Mouse (Mus musculus) intestine, embryonic 16.5 days (tissue): Measurements from ENCODE around the gene Gm49336. TPM values are rescaled to one million over a fixed set of nuclear protein-coding genes. Genes with fewer than 3 reads are reported as not detected.

Source experiments
- ATAC-seq: fragments of 200-750 bp; cut with Nextera tagmentation; 2 replicates; pipeline ENCODE4 v1.8.0; 2017; ENCODE audit warnings: moderate TSS enrichment, moderate library complexity
- H3K27ac ChIP-seq: fragments of 300-500 bp; sonication (generic); 2 replicates; pipeline ENCODE4 v1.5.1; 2014; ENCODE audit warnings: mild to moderate bottlenecking, low read length
- H3K27me3 ChIP-seq: fragments of 300-500 bp; sonication (generic); replicated peaks from 2 replicates; pipeline ENCODE4 v1.6.1; 2014; ENCODE audit warnings: low read length, control low read depth, mixed read lengths; ENCODE audit not compliant: control insufficient read depth, insufficient read depth
- H3K36me3 ChIP-seq: fragments of 300-500 bp; sonication (generic); 2 replicates; pipeline ENCODE4 v1.6.1; 2014; ENCODE audit warnings: low read length, control low read depth; ENCODE audit not compliant: control insufficient read depth, insufficient read depth
- H3K4me1 ChIP-seq: fragments of 300-500 bp; sonication (generic); 2 replicates; pipeline ENCODE4 v1.6.1; 2014; ENCODE audit warnings: low read length, control low read depth, mixed read lengths; ENCODE audit not compliant: control insufficient read depth, insufficient read depth
- H3K4me2 ChIP-seq: fragments of 300-500 bp; sonication (generic); 2 replicates; pipeline ENCODE4 v1.6.1; 2014; ENCODE audit warnings: low read depth, low read length, control low read depth
- H3K4me3 ChIP-seq: fragments of 300-500 bp; sonication (generic); 2 replicates; pipeline ENCODE4 v1.5.1; 2014; ENCODE audit warnings: mild to moderate bottlenecking, low read length
- H3K9ac ChIP-seq: fragments of 300-500 bp; sonication (generic); 2 replicates; pipeline ENCODE4 v1.6.1; 2014; ENCODE audit warnings: low read depth, low read length
- H3K9me3 ChIP-seq: fragments of 300-500 bp; sonication (generic); 2 replicates; pipeline ENCODE4 v1.6.1; 2016; ENCODE audit warnings: low read length, control low read depth; ENCODE audit not compliant: control insufficient read depth
- whole genome bisulfite sequencing: fragments of 180-500 bp; shearing (Covaris S2); extraction: QIAGEN DNeasy Blood & Tissue Kit; methylation state at CpG from one replicate; pipeline ENCODE4 v1.1.7; 2014; 5-methylcytosine and 5-hydroxymethylcytosine counted together
- polyA plus RNA-seq: library from polyadenylated mRNA; unstranded; fragments of >200 nt; fragmentation: Nextera tagmentation; extraction: Ambion mirVana; gene quantifications from 2 replicates; pipeline ENCODE4 v1.2.1, GENCODE M21; 2015

Gene Gm49336
- polyA plus RNA-seq, 1 experiment from 2014 or later, result 39.1 TPM

DNA sequence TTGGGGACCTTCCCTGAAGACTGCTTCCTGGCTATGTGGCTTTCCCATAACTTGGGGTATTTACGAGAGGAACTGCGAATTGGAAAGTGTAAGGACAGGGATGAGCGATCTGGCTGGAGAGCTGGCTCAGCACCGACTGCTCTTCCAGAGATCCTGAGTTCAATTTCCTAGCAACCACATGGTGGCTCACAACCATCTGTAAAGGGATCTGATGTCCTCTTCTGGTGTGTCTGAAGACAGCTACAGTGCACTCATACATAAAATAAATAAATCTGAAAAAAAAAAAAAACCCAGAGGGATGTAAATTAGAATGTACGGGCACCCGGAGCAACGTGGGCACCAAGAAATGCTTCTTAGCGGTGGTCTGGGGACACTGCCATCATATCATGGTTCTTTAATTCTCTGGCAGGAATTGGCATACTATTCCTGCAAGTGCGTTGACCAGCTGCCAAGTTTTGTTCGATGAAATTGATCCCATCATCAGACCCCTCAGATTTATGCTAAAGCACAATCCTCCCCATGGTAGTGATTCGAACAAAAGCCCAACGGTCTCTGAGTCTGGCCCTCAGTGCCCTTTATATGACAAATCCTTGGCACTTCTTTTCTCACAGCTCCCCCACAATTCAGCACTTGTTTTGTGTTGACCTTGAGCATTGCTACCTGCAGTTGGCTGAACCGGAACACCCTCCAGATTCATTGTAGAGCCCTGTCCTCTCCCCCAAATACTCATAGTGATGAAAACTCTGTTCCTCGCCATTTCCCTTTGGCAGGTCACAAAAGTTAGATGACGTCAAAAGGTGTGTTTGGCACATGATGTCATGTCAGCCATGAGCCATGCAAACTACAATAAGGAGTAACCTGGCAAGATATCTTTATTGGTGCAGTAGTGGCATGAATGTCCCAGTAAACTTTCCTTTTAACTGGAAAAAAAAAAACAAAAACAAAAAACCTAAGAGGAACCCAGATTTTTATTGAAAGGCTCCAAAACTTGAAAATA lies 995 bp upstream of the Gm49336 start:
- H3K36me3 ChIP-seq, result no peaks in the 10 kb centered on the region
- WGBS, result 19% methylated on average over 15 of the region's 15 CpGs
- H3K4me2 ChIP-seq, result peak overlapping the region; percentile 64
- H3K9me3 ChIP-seq, result no peaks in the 10 kb centered on the region
- no peak; the same call in 1 of the 2 replicates for ATAC-seq
- peaks cover 10% of the 10 kb centered on the region; the same call in 1 of the 2 replicates for H3K4me1 ChIP-seq
- no peaks in the 10 kb centered on the region for H3K27me3 ChIP-seq
- H3K27ac ChIP-seq, result peak overlapping the region; percentile 95
- H3K4me3 ChIP-seq, result peak overlapping the region; percentile 99
- peak overlapping the region; percentile 94 for H3K9ac ChIP-seq

DNA sequence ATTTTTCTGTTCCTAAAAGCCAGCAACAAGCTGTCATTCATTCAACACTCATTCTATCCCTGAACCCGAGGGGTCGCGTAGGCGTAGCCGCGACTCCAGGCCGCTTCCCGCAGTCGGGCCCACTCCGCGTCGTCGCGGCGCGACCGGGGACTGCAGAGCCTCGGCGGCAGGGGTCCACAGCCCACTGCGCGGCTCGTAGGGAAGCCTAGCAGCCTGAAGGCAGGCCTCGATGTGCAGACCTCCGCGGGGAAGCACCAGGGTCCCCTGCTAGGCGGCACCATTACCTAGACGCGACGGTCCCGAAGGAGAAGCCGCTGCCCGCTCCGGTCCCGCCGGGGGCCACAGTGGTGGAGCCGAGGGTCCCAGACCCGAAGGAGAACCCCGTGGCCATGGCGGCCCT lies 428 bp downstream of the Gm49336 start:
- Histone ChIP-seq H3K27ac (peak overlapping the region; percentile 80), H3K9me3 (no peaks in the 10 kb centered on the region)

DNA sequence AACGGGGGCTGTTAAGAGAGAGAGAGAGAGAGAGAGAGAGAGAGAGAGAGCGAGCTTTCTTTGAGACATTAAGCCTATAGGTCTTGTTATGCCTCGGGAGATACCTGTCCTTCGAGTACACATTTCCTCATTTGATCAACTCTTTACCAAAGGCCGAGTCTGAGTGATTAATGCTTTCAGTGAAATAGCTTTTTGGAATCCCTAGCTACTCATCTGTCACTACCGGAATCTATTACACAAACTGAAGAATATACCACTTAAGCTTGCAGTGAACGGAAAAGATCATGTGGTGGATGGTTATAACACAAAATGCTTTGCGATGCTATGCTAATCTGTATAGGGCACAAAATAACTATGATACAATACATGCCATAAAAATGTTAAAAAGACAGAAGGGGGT lies 941 bp downstream of the Gm49336 start:
- Histone ChIP-seq H3K27me3 (no peaks in the 10 kb centered on the region), H3K27ac (no peak overlapping the region), H3K4me2 (peak overlapping the region; percentile 48), H3K9ac (peak overlapping the region; percentile 99), H3K4me1 (peaks cover 7% of the 10 kb centered on the region; the same call in 1 of the 2 replicates), H3K4me3 (peak overlapping the region; percentile 99), H3K9me3 (no peaks in the 10 kb centered on the region), H3K36me3 (no peaks in the 10 kb centered on the region)
- WGBS, result 12% methylated on average over 8 of the region's 8 CpGs
- ATAC-seq, result no peak

More for the DNA sequence above, 428 bp downstream of the Gm49336 start:
- Histone ChIP-seq H3K36me3 (no peaks in the 10 kb centered on the region), H3K9ac (peak overlapping the region; percentile 99), H3K4me2 (peak overlapping the region; percentile 48), H3K4me1 (peaks cover 7% of the 10 kb centered on the region; the same call in 1 of the 2 replicates), H3K27me3 (no peaks in the 10 kb centered on the region), H3K4me3 (peak overlapping the region; percentile 99)
- peak; percentile 49 for ATAC-seq
- WGBS, result under 1% methylated on average over 39 of the region's 39 CpGs

DNA sequence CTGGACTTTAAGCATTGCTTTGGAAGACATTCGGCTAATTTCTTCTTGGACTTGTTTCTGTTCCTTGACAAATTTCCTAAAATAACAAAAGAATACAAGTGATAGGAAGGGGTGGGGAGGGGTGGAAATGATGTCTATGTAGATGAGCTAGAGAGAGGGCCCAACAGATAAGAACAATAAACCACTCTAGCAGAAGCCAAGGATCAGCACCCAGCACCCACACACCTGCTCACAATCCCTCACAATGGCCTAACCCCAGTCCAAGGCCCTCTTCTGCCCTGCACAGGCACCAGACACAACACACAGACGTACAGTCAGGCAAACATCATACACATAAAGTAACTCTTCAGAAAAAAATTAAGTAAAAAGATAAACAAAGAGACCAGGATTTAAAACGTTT lies 12.8 kb downstream of the Gm49336 start:
- Histone ChIP-seq H3K9ac (no peak overlapping the region), H3K36me3 (peaks cover 9% of the 10 kb centered on the region; the same call in 1 of the 2 replicates), H3K27ac (no peak overlapping the region), H3K9me3 (no peaks in the 10 kb centered on the region), H3K4me1 (no peaks in the 10 kb centered on the region), H3K4me2 (no peak overlapping the region), H3K4me3 (no peak overlapping the region), H3K27me3 (no peaks in the 10 kb centered on the region)
- ATAC-seq, result no peak
- 78% methylated on average over 3 of the region's 3 CpGs for WGBS

DNA sequence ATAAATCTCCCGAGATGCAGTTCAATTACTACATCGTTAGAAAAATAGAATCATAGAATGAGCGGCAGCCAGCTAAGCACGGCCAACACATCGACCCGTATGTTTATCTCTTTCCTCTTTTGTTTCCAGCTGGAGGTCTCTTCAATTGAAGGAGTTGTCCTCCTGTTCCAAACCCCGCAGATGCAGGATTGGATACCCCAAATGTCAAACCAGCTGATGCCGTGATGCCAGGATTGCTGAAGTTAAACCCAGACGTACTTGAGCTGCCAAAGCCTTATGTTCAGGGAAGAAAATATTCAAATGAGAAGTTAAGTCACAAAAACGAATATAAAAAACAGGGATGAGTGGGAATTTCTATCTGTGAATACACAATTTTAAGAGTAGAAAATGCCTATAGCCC lies 31.4 kb downstream of the Gm49336 start:
- H3K4me3 ChIP-seq, result no peak overlapping the region
- no peaks in the 10 kb centered on the region for H3K9me3 ChIP-seq
- 0 out of 2 replicates have a peak, but pooled peaks cover 2% of the 10 kb centered on the region for H3K36me3 ChIP-seq
- peaks cover 3% of the 10 kb centered on the region; the same call in 1 of the 2 replicates for H3K4me1 ChIP-seq
- H3K27me3 ChIP-seq, result no peaks in the 10 kb centered on the region
- no peak overlapping the region for H3K27ac ChIP-seq
- no peak for ATAC-seq
- WGBS, result 86% methylated on average over 10 of the region's 10 CpGs
- no peak overlapping the region for H3K9ac ChIP-seq
- H3K4me2 ChIP-seq, result no peak overlapping the region

DNA sequence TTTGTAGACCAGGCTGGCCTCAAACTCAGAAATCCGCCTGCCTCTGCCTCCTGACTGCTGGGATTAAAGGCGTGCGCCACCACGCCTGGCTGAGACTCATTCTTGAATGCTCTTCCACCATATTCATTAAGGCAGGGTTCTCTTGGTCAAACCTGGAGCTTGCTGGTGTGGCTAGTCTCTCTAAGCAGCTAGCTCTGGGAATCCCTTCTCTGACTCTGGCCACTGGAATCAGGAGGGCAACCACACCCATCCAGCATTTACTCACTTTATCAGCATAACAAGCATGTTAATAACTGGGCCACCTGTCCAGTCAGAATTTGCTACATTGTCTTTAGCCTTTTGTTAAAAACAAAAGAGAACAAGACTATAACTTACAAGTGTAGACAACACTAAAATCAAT lies 33.7 kb downstream of the Gm49336 start:
- Histone ChIP-seq H3K27ac (no peak overlapping the region), H3K4me3 (no peak overlapping the region), H3K9ac (no peak overlapping the region), H3K9me3 (no peaks in the 10 kb centered on the region), H3K4me2 (no peak overlapping the region), H3K4me1 (peaks cover 7% of the 10 kb centered on the region; the same call in 1 of the 2 replicates), H3K27me3 (no peaks in the 10 kb centered on the region), H3K36me3 (0 out of 2 replicates have a peak, but pooled peaks cover 2% of the 10 kb centered on the region)
- WGBS, result 97% methylated on average over 4 of the region's 4 CpGs
- ATAC-seq, result no peak

DNA sequence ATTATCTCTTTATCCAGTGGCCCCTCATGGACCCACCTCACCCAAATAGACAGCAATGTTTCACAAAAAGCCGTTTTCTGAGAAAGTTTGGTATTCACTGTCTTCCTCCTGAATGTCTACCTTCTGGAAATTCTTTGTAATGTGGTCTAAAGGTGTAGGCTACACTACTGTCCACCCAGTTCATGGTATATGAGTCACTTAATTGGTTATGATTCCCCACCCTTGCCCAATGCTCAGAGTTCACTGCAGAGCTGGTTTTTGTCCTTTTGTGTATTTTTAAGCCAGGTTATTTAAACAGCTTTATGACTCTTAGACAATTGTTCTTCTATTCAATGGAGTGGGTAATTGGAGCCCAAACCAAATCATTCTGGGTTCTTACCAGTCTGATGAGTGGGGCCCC lies 35.2 kb downstream of the Gm49336 start:
- H3K27me3 ChIP-seq, result no peaks in the 10 kb centered on the region
- ATAC-seq, result peak; percentile 66
- no peak overlapping the region for H3K4me2 ChIP-seq
- H3K4me1 ChIP-seq, result peaks cover 7% of the 10 kb centered on the region; the same call in 1 of the 2 replicates
- no peak overlapping the region for H3K27ac ChIP-seq
- no peaks in the 10 kb centered on the region for H3K9me3 ChIP-seq
- H3K9ac ChIP-seq, result no peak overlapping the region
- 0 out of 2 replicates have a peak, but pooled peaks cover 2% of the 10 kb centered on the region for H3K36me3 ChIP-seq
- no peak overlapping the region for H3K4me3 ChIP-seq
- 83% methylated on average over 1 of the region's 1 CpGs for WGBS

DNA sequence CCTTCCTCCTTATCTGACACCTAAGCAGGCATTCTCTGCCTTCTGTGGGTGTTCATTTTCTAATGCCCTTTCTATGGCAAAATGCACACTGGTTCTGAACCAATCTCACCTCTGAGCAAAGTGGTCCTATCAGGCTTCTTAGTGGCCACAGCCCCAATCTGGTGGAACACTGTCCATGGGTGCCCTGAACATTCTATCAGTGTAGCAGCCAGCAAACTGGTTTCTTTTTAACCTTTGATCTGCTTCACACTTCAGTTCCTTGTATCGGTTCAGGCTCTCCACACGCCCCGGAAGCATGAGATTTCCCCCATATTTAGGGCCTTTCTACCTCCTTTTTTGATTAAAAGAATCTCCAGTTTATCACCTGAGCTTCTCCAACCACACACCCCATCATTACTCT lies 36.3 kb downstream of the Gm49336 start:
- Histone ChIP-seq H3K4me3 (no peak overlapping the region), H3K9me3 (no peaks in the 10 kb centered on the region), H3K27me3 (no peaks in the 10 kb centered on the region), H3K36me3 (0 out of 2 replicates have a peak, but pooled peaks cover 2% of the 10 kb centered on the region), H3K4me1 (peaks cover 7% of the 10 kb centered on the region; the same call in 1 of the 2 replicates), H3K27ac (peak overlapping the region; percentile 17; the same call in 1 of the 2 replicates), H3K4me2 (no peak overlapping the region), H3K9ac (no peak overlapping the region)
- 69% methylated on average over 3 of the region's 3 CpGs for WGBS
- ATAC-seq, result peak; percentile 85

DNA sequence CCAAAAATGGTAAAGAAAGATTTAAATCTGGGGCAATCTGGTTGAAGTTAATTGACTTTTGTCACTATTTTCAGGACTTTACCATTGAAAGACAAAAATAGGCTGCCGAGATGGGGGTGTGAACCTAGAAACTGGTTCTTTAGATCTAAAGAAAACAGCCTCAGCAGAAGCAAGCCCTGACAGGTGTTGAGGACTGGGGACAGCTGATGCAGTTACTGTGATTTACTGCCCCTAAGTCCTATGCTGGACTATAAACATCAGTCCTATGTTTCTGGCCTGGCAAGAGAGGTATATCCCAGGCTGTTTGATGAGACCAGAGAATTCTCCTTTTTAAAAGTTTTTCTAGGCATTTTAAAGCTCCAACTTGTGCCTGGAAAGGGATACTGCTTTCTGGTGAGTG lies 37.3 kb downstream of the Gm49336 start:
- peaks cover 7% of the 10 kb centered on the region; the same call in 1 of the 2 replicates for H3K4me1 ChIP-seq
- 63% methylated on average over 1 of the region's 1 CpGs for WGBS
- H3K9me3 ChIP-seq, result no peaks in the 10 kb centered on the region
- H3K9ac ChIP-seq, result no peak overlapping the region
- no peak for ATAC-seq
- H3K4me3 ChIP-seq, result no peak overlapping the region
- H3K27me3 ChIP-seq, result no peaks in the 10 kb centered on the region
- no peak overlapping the region for H3K27ac ChIP-seq
- H3K4me2 ChIP-seq, result no peak overlapping the region
- H3K36me3 ChIP-seq, result no peaks in the 10 kb centered on the region
